Mouse (Mus musculus): ENCODE measurements around the gene Fgfr2. TPM values are rescaled to one million over a fixed set of nuclear protein-coding genes. Genes with fewer than 3 reads are reported as not detected.
A peak's percentile ranks its signal among the peaks of the same experiment; 100 is the strongest.

Fgfr2 gene
- polyA plus RNA-seq, 1 experiment from 2014 or later: 121 TPM

GRCm38 (mm10) chr7:133056924-133057323 is 66.2 kb downstream of the Fgfr2 start:
- Histone ChIP-seq H3K9ac (no peak overlapping the region), H3K9me3 (no peaks in the 10 kb centered on the region), H3K27ac (no peak overlapping the region), H3K27me3 (no peaks in the 10 kb centered on the region), H3K36me3 (peaks cover 25% of the 10 kb centered on the region), H3K4me2 (replicated peaks) (no peak overlapping the region), H3K4me3 (no peak overlapping the region), H3K4me1 (peaks cover 8% of the 10 kb centered on the region)
- 87% methylated on average over 8 of the region's 8 CpGs for WGBS
- no peak for ATAC-seq (ENCODE audit: insufficient number of reproducible peaks, insufficient read depth, low FRiP score, low TSS enrichment)

GRCm38 (mm10) chr7:133054486-133054885 is 68.7 kb downstream of the Fgfr2 start:
- WGBS: 87% methylated on average over 5 of the region's 5 CpGs
- ATAC-seq (ENCODE audit: insufficient number of reproducible peaks, insufficient read depth, low FRiP score, low TSS enrichment): no peak
- Histone ChIP-seq H3K36me3 (peaks cover 23% of the 10 kb centered on the region), H3K9me3 (no peaks in the 10 kb centered on the region), H3K9ac (no peak overlapping the region), H3K4me2 (replicated peaks) (no peak overlapping the region), H3K4me1 (no peaks in the 10 kb centered on the region; the same call in 1 of the 2 replicates), H3K4me3 (no peak overlapping the region), H3K27me3 (no peaks in the 10 kb centered on the region), H3K27ac (no peak overlapping the region)

DNA sequence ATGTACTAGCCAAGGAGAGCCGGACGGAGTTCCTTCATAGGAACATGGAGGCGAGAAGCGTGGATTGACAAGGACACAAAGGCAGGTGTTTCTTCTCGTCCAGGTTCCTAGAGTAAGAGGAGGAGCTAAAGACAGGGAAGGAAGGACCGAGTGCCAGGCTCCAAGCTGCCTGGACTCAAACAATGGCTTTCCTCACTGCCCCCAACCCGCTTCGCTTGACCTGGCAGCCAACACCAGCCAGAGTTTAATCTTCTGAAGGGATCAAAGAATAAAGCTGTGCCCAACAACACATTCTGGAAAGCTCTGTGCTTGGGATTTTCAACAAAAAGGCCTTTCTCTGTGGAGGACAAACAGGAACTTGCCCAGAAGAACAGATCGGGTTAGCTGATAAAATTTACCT is 69.4 kb downstream of the Fgfr2 start:
- WGBS: 81% methylated on average over 9 of the region's 9 CpGs
- no peaks in the 10 kb centered on the region; the same call in 1 of the 2 replicates for H3K4me1 ChIP-seq
- no peak overlapping the region for H3K4me2 ChIP-seq (replicated peaks)
- no peaks in the 10 kb centered on the region for H3K9me3 ChIP-seq
- H3K36me3 ChIP-seq: peaks cover 23% of the 10 kb centered on the region
- no peak for ATAC-seq (ENCODE audit: insufficient number of reproducible peaks, insufficient read depth, low FRiP score, low TSS enrichment)
- H3K4me3 ChIP-seq: no peak overlapping the region
- no peaks in the 10 kb centered on the region for H3K27me3 ChIP-seq
- H3K27ac ChIP-seq: no peak overlapping the region
- no peak overlapping the region for H3K9ac ChIP-seq

GRCm38 (mm10) chr7:133052819-133053218 is 70.3 kb downstream of the Fgfr2 start:
- Histone ChIP-seq H3K27ac (no peak overlapping the region), H3K9ac (no peak overlapping the region), H3K4me1 (no peaks in the 10 kb centered on the region), H3K4me2 (replicated peaks) (no peak overlapping the region), H3K9me3 (no peaks in the 10 kb centered on the region), H3K27me3 (no peaks in the 10 kb centered on the region), H3K4me3 (no peak overlapping the region), H3K36me3 (peaks cover 23% of the 10 kb centered on the region)
- no peak for ATAC-seq (ENCODE audit: insufficient number of reproducible peaks, insufficient read depth, low FRiP score, low TSS enrichment)
- 87% methylated on average over 8 of the region's 8 CpGs for WGBS

DNA sequence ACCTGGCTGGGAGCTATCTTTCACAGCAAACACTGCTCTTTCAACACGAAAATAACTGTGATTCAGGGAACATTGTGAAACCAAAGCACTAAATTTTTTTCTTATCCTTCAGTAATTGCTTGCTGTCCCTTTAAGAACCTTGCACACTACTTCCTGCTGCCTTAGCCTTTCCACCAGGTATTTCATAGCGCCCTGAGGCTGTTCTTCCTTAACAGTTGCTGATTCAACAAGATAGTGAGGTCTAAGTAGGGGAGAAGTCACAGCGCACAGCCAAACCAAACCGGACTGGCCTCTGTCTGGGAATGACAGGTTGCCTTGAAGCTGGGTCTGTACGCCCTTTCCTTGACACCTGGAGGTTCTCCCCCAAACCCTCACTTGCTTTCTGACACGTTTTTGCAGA is 72.5 kb downstream of the Fgfr2 start:
- WGBS: 65% methylated on average over 6 of the region's 6 CpGs
- no peak overlapping the region for H3K4me3 ChIP-seq
- H3K4me1 ChIP-seq: no peaks in the 10 kb centered on the region
- H3K4me2 ChIP-seq (replicated peaks): no peak overlapping the region
- no peak for ATAC-seq (ENCODE audit: insufficient number of reproducible peaks, insufficient read depth, low FRiP score, low TSS enrichment)
- peaks cover 15% of the 10 kb centered on the region; the same call in 1 of the 2 replicates for H3K36me3 ChIP-seq
- no peak overlapping the region for H3K27ac ChIP-seq
- no peak overlapping the region for H3K9ac ChIP-seq
- no peaks in the 10 kb centered on the region for H3K27me3 ChIP-seq
- H3K9me3 ChIP-seq: no peaks in the 10 kb centered on the region

DNA sequence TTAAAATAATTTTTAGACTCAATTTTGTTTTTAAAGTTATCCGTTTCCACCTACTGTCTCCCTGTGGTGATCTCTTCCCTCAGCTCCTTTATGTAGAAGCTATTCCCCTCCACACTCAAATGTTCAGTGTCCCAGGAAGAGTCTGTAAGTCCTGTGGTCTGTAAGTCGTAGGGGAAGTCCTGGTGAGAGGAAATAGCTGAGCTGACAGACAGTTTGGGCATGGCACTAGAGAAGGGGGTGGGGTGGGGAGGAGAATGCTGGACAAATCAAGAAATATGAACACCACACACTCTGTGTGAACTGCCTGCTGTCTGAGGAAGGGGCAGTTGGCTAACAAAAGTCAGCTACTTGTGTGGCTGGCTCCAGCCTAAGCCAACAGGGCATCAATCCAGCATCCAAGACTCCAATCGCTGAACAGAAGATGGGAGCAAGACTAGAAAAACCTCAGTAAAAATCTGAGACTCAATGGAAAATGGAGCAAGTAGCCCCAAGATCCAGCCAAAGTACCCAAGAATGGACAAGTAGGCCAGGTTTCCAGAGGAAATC is 75.0 kb downstream of the Fgfr2 start:
- Histone ChIP-seq H3K9me3 (no peaks in the 10 kb centered on the region), H3K27ac (no peak overlapping the region), H3K4me3 (no peak overlapping the region), H3K36me3 (peaks cover 11% of the 10 kb centered on the region; the same call in 1 of the 2 replicates), H3K4me1 (no peaks in the 10 kb centered on the region), H3K27me3 (no peaks in the 10 kb centered on the region), H3K4me2 (replicated peaks) (no peak overlapping the region), H3K9ac (no peak overlapping the region)
- 72% methylated on average over 3 of the region's 3 CpGs for WGBS
- ATAC-seq (ENCODE audit: insufficient number of reproducible peaks, insufficient read depth, low FRiP score, low TSS enrichment): no peak

DNA sequence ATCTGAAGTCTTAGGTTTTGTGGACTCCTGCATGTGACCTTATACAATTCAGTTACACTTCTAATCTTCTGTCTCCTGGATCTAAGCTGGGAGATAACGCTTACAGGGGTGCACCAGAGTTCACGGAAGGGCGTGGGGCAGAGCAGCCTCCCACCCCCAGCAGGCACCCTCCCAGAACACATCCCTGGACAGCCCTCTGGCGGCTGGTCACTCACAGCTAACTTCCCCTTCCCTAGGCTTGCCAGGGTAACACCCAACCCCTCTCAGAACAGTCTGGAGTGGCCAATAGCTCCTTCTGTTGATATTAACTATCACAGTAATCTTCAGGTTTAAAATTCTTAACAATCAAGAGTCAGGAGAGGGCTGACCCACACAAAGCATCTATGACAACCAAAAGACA is 75.9 kb downstream of the Fgfr2 start:
- Histone ChIP-seq H3K9me3 (no peaks in the 10 kb centered on the region), H3K4me1 (peaks cover 2% of the 10 kb centered on the region), H3K4me3 (no peak overlapping the region), H3K4me2 (replicated peaks) (no peak overlapping the region), H3K27ac (no peak overlapping the region), H3K36me3 (0 out of 2 replicates have a peak, but pooled peaks cover 4% of the 10 kb centered on the region), H3K27me3 (no peaks in the 10 kb centered on the region), H3K9ac (no peak overlapping the region)
- WGBS: 84% methylated on average over 4 of the region's 4 CpGs
- ATAC-seq (ENCODE audit: insufficient number of reproducible peaks, insufficient read depth, low FRiP score, low TSS enrichment): no peak

DNA sequence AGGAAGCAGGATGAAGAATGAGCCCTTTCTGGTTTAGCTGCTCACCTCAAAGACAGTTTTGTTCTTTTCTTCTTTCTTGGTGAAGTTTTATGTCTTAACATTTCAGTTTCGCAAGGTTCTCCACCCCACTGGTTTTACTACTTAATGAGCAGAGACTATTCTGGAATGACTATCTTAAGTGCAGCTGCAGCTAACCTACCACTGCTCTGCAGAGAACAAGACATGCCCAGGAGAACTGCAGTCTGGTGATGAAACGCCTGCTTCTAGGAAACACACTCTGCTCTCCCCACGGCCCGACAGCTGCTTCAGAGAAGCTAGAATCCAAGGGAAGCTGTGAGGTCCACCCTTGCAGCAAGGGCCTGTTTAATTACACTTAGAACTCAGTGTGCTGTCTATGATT is 78.4 kb downstream of the Fgfr2 start:
- H3K36me3 ChIP-seq: 0 out of 2 replicates have a peak, but pooled peaks cover 4% of the 10 kb centered on the region

DNA sequence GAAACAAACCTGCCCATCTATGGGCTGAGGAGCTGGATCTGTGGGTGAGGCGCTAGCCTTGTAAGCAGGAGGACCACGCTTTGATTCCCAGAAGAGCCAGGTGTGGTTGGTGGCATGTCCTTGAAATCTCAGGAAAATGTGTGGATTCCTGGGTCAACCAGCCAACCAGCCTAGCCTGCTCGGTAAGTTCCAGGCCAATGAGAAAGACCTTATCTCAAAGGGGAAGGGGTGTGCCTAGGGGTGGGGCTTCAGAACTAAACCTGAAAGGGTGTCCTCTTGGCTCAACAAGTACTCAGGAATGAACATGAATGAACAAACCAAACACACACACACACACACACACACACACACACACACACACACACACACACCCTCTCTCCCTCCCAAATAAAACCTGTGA is 81.4 kb downstream of the Fgfr2 start:
- Histone ChIP-seq H3K36me3 (0 out of 2 replicates have a peak, but pooled peaks cover 4% of the 10 kb centered on the region), H3K27ac (0 out of 2 replicates have a peak overlapping the region, but pooled peaks have one; percentile 46), H3K9ac (no peak overlapping the region), H3K4me3 (no peak overlapping the region), H3K27me3 (no peaks in the 10 kb centered on the region), H3K4me1 (peaks cover 47% of the 10 kb centered on the region), H3K4me2 (replicated peaks) (no peak overlapping the region), H3K9me3 (no peaks in the 10 kb centered on the region)
- ATAC-seq (ENCODE audit: insufficient number of reproducible peaks, insufficient read depth, low FRiP score, low TSS enrichment): no peak
- 72% methylated on average over 3 of the region's 3 CpGs for WGBS

More for the DNA sequence above, 78.4 kb downstream of the Fgfr2 start:
- ATAC-seq (ENCODE audit: insufficient number of reproducible peaks, insufficient read depth, low FRiP score, low TSS enrichment): no peak
- no peak overlapping the region for H3K4me3 ChIP-seq
- H3K4me1 ChIP-seq: peaks cover 28% of the 10 kb centered on the region
- H3K27me3 ChIP-seq: no peaks in the 10 kb centered on the region
- H3K9me3 ChIP-seq: no peaks in the 10 kb centered on the region
- no peak overlapping the region for H3K4me2 ChIP-seq (replicated peaks)
- H3K27ac ChIP-seq: no peak overlapping the region
- no peak overlapping the region for H3K9ac ChIP-seq
- WGBS: 81% methylated on average over 4 of the region's 4 CpGs

DNA sequence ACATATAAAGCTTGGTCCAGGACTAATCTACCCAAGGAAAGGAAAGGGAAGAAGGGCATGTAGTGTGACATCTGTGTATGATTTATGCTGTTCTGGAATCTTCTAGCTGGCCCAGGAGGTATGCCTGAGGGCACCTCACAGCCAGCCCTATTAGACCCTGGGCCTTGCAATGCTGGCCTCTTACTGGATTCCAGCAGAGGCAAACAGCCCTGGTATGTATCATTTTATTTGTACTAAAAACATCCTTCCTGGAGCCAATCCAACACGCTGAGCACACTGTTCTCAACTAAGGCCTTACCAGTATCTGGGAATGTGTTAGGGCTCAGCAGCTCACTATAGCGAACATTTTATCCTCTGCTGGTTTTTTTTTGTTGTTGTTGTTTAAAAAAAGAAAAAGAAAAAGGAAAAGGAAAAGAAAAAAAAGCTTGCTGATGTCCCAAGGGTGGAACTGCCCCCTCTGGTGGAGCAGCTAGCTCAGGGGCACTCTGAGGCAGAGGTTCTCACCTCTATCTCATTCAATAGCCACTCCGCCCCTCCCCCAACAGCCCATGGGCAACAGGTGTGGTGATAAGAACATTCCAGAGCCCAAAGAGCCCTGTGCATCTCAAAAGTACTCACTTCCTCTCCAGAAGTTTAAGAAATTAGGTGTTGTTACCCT is 82.3 kb downstream of the Fgfr2 start:
- Histone ChIP-seq H3K9me3 (no peaks in the 10 kb centered on the region), H3K27me3 (no peaks in the 10 kb centered on the region), H3K4me2 (replicated peaks) (no peak overlapping the region), H3K27ac (0 out of 2 replicates have a peak overlapping the region, but pooled peaks have one; percentile 46), H3K4me1 (peaks cover 56% of the 10 kb centered on the region), H3K9ac (no peak overlapping the region), H3K4me3 (no peak overlapping the region), H3K36me3 (0 out of 2 replicates have a peak, but pooled peaks cover 4% of the 10 kb centered on the region)
- no peak for ATAC-seq (ENCODE audit: insufficient number of reproducible peaks, insufficient read depth, low FRiP score, low TSS enrichment)
- WGBS: 69% methylated on average over 3 of the region's 3 CpGs

DNA sequence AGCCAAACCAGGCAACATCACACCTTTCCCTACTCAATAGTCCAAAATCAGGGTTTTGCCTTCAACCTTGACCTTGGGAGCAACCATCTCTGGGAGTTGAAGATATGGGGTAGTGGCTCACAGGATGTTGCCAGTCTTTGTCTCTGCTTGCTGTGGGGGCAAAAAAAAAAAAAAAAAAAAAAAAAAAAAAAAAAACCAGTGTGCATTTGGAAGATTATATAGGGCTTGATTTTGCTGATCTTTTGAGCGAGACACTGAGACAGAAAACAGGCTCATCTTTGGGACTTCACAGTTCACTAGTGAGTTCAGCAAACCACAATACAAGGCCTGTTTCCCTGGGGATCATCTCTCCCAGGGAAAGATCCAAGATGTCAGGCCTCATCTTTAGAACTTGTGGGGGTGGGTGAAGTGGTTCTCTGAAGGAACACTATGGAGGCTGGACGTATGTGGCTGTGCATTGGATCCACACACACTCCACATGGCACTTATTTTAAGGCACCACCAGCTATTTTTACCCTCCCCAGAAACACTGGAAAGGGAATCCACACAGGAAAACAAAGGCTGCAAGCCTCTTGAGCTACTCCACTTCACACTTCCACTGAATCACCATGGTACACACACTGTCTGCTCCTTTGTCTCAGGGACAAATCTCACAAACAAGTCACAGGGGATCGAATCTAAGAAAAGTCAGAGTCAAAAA is 83.4 kb downstream of the Fgfr2 start:
- Histone ChIP-seq H3K27ac (no peak overlapping the region), H3K9ac (no peak overlapping the region), H3K4me1 (peaks cover 67% of the 10 kb centered on the region), H3K4me3 (no peak overlapping the region), H3K36me3 (no peaks in the 10 kb centered on the region), H3K27me3 (no peaks in the 10 kb centered on the region), H3K4me2 (replicated peaks) (no peak overlapping the region), H3K9me3 (no peaks in the 10 kb centered on the region)
- WGBS: 64% methylated on average over 3 of the region's 3 CpGs
- ATAC-seq (ENCODE audit: insufficient number of reproducible peaks, insufficient read depth, low FRiP score, low TSS enrichment): no peak

DNA sequence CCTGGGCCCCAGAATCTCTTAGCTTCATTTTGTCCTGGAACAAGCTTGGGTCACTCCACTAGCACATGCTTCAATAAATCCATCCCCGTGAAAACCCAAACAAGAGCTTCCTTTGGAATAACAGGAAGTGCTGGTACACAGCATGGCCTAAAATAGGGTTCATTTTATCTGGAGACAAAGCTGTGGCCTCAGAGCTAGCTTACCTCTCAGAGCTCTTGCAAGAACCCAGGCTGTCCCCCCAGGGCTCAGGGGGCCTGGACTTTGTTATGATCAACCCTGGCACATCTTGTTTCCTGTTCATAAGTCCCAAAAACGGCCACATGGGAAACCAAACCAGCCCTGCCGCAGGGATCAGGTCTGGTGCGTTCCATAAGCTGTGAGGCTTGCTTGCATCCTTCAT is 85.5 kb downstream of the Fgfr2 start:
- H3K4me3 ChIP-seq: no peak overlapping the region
- H3K4me1 ChIP-seq: peaks cover 88% of the 10 kb centered on the region
- peak overlapping the region; percentile 2; the same call in 1 of the 2 replicates for H3K4me2 ChIP-seq (replicated peaks)
- WGBS: 23% methylated on average over 4 of the region's 4 CpGs
- no peak for ATAC-seq (ENCODE audit: insufficient number of reproducible peaks, insufficient read depth, low FRiP score, low TSS enrichment)
- H3K9ac ChIP-seq: no peak overlapping the region
- H3K9me3 ChIP-seq: no peaks in the 10 kb centered on the region
- no peaks in the 10 kb centered on the region for H3K27me3 ChIP-seq
- peak overlapping the region; percentile 63 for H3K27ac ChIP-seq
- H3K36me3 ChIP-seq: no peaks in the 10 kb centered on the region

Data from embryonic facial prominence, embryonic 12.5 days (tissue).